Mouse (Mus musculus) testis, postnatal 10 days (tissue): ENCODE data around the gene Zbtb37.
A peak's percentile ranks its signal among the peaks of the same experiment; 100 is the strongest.

Source experiments
- DNase-seq: peaks from one replicate; pipeline ENCODE4 v3.0.0; 2021; ENCODE audit warnings: low spot score

The Zbtb37 gene

GRCm38 (mm10) chr1:161034435-161035280, at the start of gene Zbtb37:
Zbtb37 (minus strand) TSS chr1:161034849.
- DNase-seq: peak; percentile 99

DNA sequence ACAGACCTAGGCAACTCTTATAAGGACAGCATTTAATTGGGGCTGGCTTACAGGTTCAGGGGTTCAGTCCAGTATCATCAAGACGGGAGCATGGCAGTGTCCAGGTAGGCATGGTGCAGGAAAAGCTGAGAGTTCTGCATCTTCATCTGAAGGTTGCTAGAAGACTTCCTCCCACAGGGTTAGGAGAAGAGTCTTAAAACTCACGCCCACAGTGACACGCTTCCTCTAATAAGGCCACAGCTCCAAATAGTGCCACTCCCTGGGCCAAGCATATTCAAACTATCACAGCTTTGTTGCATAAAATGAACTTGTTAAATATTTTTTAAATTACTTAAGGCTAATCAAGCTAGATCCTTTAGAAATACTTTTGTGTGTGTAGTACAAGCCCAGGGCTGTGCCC, 42.6 kb upstream of the Zbtb37 start:
- DNase-seq: no peak

DNA sequence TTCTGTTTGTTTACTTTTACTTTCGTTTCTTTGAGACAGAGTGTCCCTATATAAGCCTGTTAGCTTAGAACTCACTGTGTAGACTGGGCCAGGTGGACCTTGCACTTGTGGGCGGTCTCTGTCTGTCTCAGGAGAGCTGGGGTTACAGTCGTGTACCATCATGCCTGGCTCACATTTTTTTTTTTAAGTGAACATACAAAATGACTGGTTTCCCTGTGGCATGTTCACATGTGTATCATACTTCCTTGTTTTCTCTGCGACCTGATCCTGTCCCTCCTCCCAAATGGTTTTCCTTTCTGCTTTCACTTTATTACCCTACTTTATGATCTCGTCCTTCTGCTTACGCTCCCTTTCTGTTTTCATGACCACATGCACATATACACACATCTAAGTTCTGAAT, 41.6 kb upstream of the Zbtb37 start:
- DNase-seq: no peak

- no peak for DNase-seq
Observed at GRCm38 (mm10) chr1:161071272-161071620, 36.6 kb upstream of the Zbtb37 start.

GRCm38 (mm10) chr1:161070352-161071271, 36.0 kb upstream of the Zbtb37 start, which contains the start of the genes Dars2 and Cenpl:
Dars2 (minus strand) TSS chr1:161070658.
Cenpl (plus strand) TSS chr1:161070713.
- DNase-seq: peak; percentile 94

DNA sequence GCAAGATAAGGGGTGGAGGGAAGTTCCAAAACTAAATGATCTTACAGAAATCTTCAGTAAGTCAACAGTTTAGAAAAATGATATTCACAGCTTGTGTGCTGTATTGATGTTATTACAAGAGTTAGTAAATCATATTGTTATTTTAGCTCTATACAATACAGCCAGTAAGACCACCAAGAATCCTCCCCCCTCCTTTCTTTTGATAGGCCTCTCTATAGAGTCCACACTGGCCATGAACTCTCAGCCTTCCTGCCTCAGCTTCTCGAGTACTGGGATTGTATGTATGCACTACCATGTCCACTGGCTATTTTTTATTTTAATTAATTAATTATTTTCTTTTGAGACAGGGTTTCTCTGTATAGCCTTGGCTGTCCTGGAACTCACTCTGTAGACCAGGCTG, 28.7 kb upstream of the Zbtb37 start:
- DNase-seq: no peak

DNA sequence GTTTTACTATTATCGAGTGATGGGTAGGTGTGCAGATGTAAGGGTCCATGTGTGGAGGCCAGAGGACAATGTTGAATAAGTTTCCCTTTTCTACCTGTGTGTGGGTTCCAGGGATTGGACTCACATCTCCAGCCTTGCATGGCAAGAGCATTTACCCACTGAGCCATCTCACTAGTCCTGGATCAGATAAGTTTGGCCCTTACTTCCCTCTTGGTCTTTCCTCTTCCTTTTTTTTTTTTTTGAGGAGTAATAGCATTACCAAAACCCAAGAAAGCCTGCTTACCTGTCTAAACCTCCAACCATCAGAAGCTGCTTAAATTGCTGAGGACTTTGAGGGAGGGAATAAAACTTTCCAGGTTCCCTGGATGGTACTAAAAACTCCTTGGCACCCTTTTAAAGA, 22.5 kb upstream of the Zbtb37 start:
- no peak for DNase-seq

DNA sequence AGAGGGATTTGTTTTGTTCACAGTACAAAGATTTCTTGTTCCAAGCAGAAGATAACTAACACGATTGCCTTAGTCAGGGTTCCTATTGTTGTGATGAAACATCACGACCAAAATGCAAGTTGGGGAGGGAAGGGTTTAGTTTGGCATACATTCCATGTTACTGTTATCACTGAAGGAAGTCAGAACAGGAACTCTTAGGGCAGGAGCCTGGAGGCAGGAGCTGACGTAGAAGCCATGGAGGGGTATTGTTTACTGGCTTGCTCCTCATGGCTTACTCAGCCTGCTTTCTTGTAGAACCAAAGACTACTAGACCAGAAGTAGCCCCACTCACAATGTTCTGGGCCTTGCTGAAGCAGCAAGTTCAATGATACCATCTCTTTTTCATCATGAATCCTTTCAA, 12.3 kb upstream of the Zbtb37 start:
- no peak for DNase-seq

GRCm38 (mm10) chr1:161041261-161042020, 6.8 kb upstream of the Zbtb37 start:
- DNase-seq: no peak

DNA sequence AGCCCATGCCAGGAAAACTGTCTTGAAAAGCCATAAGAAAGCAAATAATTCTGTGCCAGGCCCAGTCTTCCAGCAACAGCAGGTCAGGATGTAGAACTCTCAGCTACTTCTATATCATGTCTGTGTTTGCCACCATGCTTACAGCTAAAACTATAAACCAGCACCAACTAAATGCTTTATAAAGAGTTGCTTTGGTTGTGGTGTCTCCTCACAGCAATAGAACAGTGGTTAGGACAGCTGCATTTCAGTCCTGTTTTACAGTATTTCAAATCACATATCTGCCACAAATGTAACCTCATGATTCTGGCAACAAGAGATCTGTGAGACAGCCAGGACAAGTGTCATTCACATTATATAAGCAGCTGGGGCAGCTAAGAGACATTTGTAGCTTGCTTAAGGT, 6.2 kb upstream of the Zbtb37 start:
- no peak for DNase-seq

DNA sequence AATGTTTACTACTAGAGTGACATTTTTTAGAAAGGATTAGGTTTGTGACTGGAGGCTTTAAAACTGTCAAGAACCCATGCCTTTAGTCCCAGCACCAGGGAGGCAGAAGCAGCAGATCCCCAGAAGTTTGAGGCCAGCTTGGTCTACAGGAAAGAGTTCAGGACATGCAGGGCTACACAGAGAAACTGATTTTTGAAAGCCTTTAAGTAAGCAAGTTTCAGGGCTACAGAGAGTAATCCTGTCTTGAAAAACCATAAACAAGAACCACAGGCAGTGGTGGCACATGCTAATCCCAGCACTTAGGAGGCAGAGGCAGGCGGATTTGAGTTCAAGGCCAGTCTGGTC, 5.7 kb upstream of the Zbtb37 start:
- DNase-seq: no peak

GRCm38 (mm10) chr1:161039741-161040425, 5.2 kb upstream of the Zbtb37 start:
- no peak for DNase-seq

GRCm38 (mm10) chr1:161038968-161039721, 4.5 kb upstream of the Zbtb37 start:
- DNase-seq: no peak

- no peak for DNase-seq
Observed at GRCm38 (mm10) chr1:161038004-161038403, 3.4 kb upstream of the Zbtb37 start.

DNA sequence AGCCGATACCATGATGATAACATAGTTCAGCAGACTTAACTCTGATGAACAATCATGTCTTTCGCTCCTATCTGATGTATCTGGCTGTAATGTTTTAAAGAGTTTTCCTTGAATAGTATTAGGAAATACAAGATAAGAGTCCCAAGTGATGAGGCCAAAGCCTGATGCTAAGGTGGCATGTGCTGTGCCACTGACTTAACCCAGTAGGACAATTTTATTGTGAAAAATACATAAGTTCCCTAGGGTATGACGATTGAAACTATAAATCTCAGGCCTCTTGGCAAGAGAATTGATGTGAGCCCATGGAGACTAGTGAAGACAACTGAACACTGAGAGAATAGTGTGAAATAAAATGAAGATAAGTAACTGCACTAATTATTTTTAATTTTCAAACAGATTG, 3.0 kb upstream of the Zbtb37 start:
- DNase-seq: no peak

- no peak for DNase-seq
Observed at GRCm38 (mm10) chr1:161037026-161037425, 2.4 kb upstream of the Zbtb37 start.

DNA sequence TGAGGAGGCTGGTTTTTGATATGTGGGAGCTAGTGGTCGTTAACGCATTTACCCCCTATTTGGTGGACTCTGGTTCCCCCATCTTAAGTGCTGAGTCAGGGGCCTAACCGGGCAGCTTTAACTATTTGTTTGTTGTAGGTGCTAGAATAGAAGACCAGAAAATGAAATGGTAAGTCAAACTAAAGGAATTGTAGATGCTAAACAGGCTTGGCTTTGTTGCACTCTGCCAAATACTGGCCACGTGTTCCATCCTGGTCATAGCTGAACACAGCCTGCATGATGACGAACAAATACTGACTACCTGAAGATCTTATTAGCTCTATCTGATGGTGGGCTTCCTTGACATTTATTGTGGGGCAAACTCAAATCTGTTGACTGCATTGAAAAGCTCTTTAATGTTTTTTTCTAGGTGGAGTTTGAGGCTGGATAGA, 1.8 kb upstream of the Zbtb37 start:
- no peak for DNase-seq

DNA sequence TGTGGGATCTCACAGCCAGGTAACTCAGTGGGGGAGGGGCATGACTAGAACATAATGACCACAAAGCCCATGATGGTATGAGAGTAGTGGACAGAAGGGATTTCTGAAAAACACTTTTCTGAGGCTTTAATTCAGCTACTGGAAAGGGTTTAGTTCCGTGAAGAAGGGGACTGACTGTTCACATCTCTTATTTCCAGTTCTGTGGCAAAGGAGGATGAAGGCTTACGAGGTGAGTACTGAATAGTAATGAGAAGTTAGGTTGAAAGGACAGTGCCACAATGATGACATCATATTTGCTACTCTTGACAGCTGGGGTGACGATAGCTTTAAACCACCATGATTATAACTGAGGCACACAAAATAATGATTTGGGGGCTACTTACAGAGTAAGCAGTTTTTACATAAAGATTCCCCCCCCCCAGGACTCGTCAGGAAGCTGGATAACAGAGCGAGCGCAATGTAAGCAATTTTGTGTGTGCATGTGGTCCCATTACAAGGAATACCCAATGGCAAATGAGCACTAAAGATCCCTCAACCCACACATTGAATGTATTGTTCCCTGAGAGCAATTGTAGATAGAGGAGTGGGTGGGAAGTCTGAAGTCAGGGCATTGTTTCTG, 1.2 kb upstream of the Zbtb37 start:
- DNase-seq: no peak

GRCm38 (mm10) chr1:161035281-161035785, 684 bp upstream of the Zbtb37 start:
- peak; percentile 54 for DNase-seq

DNA sequence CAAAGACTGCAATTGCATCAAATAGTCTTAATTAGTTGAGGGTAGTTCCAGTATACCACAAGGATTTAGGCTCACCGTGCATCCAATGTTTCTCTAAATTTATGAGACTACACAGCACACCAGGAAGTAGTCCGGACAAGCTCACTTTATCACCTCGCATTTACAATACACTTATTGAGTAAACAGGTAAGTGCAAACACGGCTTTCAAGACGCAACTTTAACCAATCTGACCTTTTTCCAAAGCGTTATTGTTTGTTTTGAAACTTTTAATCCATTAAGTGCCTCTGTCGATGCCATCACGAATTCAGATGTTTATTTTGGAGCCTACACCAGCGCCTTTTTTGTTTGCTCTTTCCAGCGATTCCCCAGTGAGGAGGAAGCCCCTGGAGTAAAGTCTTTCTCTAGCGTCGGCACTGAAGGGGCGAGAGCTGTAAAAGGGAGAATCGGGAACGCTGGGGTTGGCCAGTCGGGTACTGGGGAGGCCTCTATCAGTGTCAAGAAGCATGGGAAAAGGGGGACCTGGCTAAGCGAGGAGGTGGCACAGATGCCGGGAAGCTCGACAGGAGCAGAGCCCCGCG, 704 bp downstream of the Zbtb37 start:
- DNase-seq: no peak
